Mouse (Mus musculus): Measurements from ENCODE around the gene Ascl2.

DNA sequence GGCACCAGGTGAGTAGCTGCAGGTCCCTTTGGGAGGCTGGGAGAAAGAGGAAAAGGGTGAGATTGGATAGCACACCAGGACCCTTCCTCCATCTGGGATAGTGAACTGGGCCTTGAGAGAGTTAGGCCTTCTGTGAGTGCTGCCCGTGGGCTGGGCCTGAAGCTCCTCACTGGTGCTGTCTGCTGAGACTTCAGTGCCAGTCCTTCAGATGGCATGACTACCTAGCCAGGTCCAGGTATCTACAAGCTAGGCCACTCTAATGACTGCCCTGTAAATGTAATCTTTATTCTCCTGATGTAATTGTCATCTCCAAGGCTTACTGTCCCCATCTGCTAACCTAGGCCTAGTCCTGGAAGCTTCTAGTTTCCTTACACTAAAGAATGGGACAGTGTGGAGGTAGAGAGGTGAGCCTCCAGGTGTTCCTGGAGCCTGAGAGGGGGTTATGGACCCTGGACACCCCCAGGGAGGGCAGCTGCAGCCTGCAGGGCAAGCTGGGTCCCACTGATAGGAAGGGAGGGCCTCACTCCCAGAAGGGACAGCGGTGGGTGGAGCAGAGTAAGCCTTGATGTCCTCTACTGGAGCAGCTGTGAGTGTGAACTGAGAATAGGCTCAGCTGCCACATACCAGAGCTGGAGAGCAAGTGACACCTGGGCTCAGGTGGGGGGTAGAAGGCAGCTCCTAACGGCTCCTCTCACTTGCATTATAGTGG, 26.7 kb upstream of the Ascl2 start:
- TF ChIP-seq POLR2A (IDR thresholded peaks at IDR 0.05; ENCODE audit: extremely low read depth, insufficient read depth, low read length) (no peak), CTCF (IDR thresholded peaks at IDR 0.05; ENCODE audit: low read depth, low read length) (no peak)

Measured in liver, adult 2 months (tissue).